Mouse (Mus musculus) liver, embryonic 14.5 days (tissue): ENCODE data around the gene Kctd7.

Source experiments
- CTCF ChIP-seq: IDR thresholded peaks from 2 replicates; pipeline ENCODE4 v1.5.1; 2016; ENCODE audit warnings: antibody characterized with exemption, low read depth, control low read depth
- EP300 ChIP-seq: IDR thresholded peaks from 2 replicates; pipeline ENCODE4 v1.6.1; 2016; ENCODE audit warnings: antibody characterized with exemption, low read depth

- TF ChIP-seq CTCF (no peak), EP300 (no peak)
Observed at GRCm38 (mm10) chr5:130142041-130142440, 2.6 kb upstream of the Kctd7 start.
